ENCODE assay signal across 13 mouse cellular contexts in genomic region chr9:13533076-13533707, GRCm38 (mm10).
DNase-seq lines count a peak whose midpoint lies in the region; ATAC-seq lines count a peak whose summit lies in the region.
"Had no signal": no experiment of that assay in that cellular context is flagged by ENCODE, and none has a peak within 500 bp of the region (broad histone marks: within the 10 kb centered on the region; RNA-seq: fewer than 3 reads in every experiment).

No protein-coding gene starts in this region.

- peaks cover 4% of the 10 kb centered on the region; the same call in 1 of the 2 replicates for H3K36me3 ChIP-seq in midbrain, embryonic 13.5 days
- no peaks in the 10 kb centered on the region for H3K36me3 ChIP-seq in midbrain, embryonic 11.5 days (ENCODE audit: control insufficient read depth, insufficient read depth, low read length)
- no peaks in the 10 kb centered on the region for H3K36me3 ChIP-seq in hindbrain, embryonic 15.5 days
- H3K36me3 ChIP-seq: intestine, embryonic 15.5 days had no signal

- DNase-seq in cerebellum, adult 11-12 months = peak; percentile 44
- no peak for DNase-seq in cerebellum, adult 11 months
- peak; percentile 16 for DNase-seq in heart, postnatal 4 days
- no peak for DNase-seq in heart, adult 8-10 months (ENCODE audit: low spot score)
- no peak for DNase-seq in midbrain, embryonic 11.5 days (ENCODE audit: low spot score, missing footprints)
- no peak for DNase-seq in thymus, postnatal 36 days
- DNase-seq: layer of hippocampus, adult 9-11 months; thymus, adult 2 months had no signal

- H3K27me3 ChIP-seq in midbrain, embryonic 13.5 days = no peaks in the 10 kb centered on the region
- H3K27me3 ChIP-seq in midbrain, embryonic 11.5 days (ENCODE audit: control insufficient read depth, insufficient read depth, low read length) = no peaks in the 10 kb centered on the region
- no peaks in the 10 kb centered on the region for H3K27me3 ChIP-seq in hindbrain, embryonic 15.5 days
- H3K27me3 ChIP-seq: intestine, embryonic 15.5 days had no signal

- H3K27ac ChIP-seq in midbrain, embryonic 13.5 days = 0 out of 2 replicates have a peak overlapping the region, but pooled peaks have one; percentile 14
- no peak overlapping the region for H3K27ac ChIP-seq in midbrain, embryonic 11.5 days (ENCODE audit: low read depth, low read length)
- peak overlapping the region; percentile 4; the same call in 1 of the 2 replicates for H3K27ac ChIP-seq in hindbrain, embryonic 15.5 days (replicated peaks)
- H3K27ac ChIP-seq: intestine, embryonic 15.5 days had no signal

- H3K9ac ChIP-seq in midbrain, embryonic 13.5 days (replicated peaks) = no peak overlapping the region
- no peak overlapping the region for H3K9ac ChIP-seq in midbrain, embryonic 11.5 days (ENCODE audit: low read length)
- H3K9ac ChIP-seq in hindbrain, embryonic 15.5 days = no peak overlapping the region
- H3K9ac ChIP-seq: intestine, embryonic 15.5 days had no signal

- 75% methylated on average over 11 of the region's 11 CpGs for WGBS in midbrain, embryonic 13.5 days
- WGBS in midbrain, embryonic 11.5 days = 78% methylated on average over 11 of the region's 11 CpGs
- whole genome bisulfite sequencing in hindbrain, embryonic 15.5 days = 66% methylated on average over 11 of the region's 11 CpGs

- peaks cover 41% of the 10 kb centered on the region for H3K4me1 ChIP-seq in midbrain, embryonic 13.5 days (replicated peaks)
- H3K4me1 ChIP-seq in midbrain, embryonic 11.5 days (ENCODE audit: control insufficient read depth, insufficient read depth, low read length) = peaks cover 11% of the 10 kb centered on the region
- H3K4me1 ChIP-seq in hindbrain, embryonic 15.5 days (replicated peaks) = peaks cover 29% of the 10 kb centered on the region

- peaks cover 4% of the 10 kb centered on the region; the same call in 1 of the 2 replicates for H3K9me3 ChIP-seq in midbrain, embryonic 13.5 days
- no peaks in the 10 kb centered on the region for H3K9me3 ChIP-seq in midbrain, embryonic 11.5 days (ENCODE audit: control insufficient read depth, low read length)
- no peaks in the 10 kb centered on the region for H3K9me3 ChIP-seq in hindbrain, embryonic 15.5 days
- H3K9me3 ChIP-seq: intestine, embryonic 15.5 days had no signal

- no peak overlapping the region for H3K4me3 ChIP-seq in midbrain, embryonic 13.5 days (replicated peaks)
- no peak overlapping the region for H3K4me3 ChIP-seq in midbrain, embryonic 11.5 days (ENCODE audit: low read depth, low read length)
- H3K4me3 ChIP-seq in hindbrain, embryonic 15.5 days = no peak overlapping the region
- H3K4me3 ChIP-seq: erythroblast, embryonic 14.5 days; intestine, embryonic 15.5 days had no signal

- ATAC-seq in midbrain, embryonic 13.5 days = no peak
- no peak for ATAC-seq in midbrain, embryonic 11.5 days (ENCODE audit: low FRiP score)
- ATAC-seq in hindbrain, embryonic 15.5 days (ENCODE audit: low FRiP score, low read depth) = no peak; the same call in 1 of the 2 replicates
- ATAC-seq: intestine, embryonic 15.5 days had no signal

- H3K4me2 ChIP-seq in midbrain, embryonic 13.5 days (replicated peaks) = no peak overlapping the region
- no peak overlapping the region for H3K4me2 ChIP-seq in midbrain, embryonic 11.5 days
- H3K4me2 ChIP-seq in hindbrain, embryonic 15.5 days = no peak overlapping the region
- H3K4me2 ChIP-seq: intestine, embryonic 15.5 days; liver, embryonic 11.5 days had no signal

Comparison
In these comparisons a context has a peak if more than half of its experiments do, and no peak if none do; other contexts are left out.
1. DNase-seq: peak in cerebellum, adult 11-12 months (single experiment) and heart, postnatal 4 days (single experiment); none in cerebellum, adult 11 months (single experiment), heart, adult 8-10 months (single experiment), midbrain, embryonic 11.5 days (single experiment) and thymus, postnatal 36 days (0 of 2).